Mouse (Mus musculus): ENCODE data around the gene Dguok.
A peak's percentile ranks its signal among the peaks of the same experiment; 100 is the strongest.

Gene Dguok

DNA sequence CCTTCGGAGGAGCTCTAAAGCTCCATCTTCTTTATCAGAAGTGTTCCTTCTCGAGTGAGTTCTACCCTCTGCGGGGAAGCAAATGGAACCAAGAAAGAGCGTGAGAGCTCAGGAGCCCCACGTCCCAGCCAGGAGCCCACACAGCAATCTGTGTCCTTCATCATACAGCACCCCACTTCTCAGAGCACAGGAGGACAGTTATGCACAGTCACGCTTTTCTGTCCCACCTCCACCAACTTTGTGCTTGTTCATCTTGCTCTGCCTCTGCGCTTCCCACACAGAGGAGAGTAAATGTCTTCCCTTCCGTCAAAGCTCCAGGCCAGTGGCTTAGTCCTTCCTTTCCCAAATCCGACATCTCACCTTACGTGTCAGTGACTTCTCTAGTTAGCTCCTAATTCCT lies 7.7 kb downstream of the Dguok start:
- no peak for DNase-seq (ENCODE audit: low spot score in 2 of 2)

DNA sequence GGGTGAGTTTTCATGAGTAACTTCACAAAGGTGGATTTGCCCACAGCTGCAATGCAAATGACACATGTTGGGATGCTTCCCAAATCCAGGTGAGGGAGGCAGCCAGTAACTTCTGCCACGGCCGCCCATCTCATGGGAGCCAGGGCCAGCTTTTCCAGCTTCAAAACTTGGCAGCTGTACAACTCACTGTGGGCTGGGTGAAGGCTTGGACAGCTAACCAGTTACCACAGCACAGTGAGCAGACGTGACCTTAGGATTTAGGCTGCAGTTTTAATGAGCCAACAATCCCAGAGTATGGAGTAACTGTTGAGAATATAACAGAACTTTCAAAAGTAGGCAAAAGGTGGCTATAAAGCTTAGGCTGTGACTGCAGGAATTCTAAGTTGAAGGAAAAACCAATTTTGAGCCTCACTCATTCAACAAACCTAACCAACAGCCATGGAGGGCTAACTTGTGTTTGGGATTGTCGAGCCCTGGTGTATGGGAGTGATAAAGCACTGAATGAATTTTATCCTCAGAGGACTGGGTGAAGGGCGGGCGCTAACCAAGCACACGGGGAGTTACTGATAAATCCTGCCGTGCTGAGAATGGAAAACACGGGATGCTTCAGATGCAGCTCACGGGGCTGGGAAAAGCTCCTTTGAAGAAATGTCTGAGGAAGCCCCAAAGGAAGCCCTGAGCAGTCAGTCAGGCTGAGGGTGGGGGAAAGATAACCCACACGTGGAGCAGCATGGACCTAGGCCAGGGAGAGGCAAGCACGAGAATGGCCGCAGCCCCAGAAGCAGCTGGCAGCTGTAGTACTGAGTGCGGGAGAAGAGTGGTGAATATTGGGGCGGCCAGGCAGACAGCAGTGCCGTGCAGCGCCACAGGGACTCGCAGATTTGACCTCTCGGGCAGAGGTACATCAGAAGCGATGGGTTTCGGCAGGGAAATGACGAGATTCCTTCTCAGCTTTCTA lies 9.7 kb downstream of the Dguok start:
- no peak for DNase-seq (ENCODE audit: low spot score in 2 of 2)

GRCm38 (mm10) chr6:83496009-83496752 lies 10.6 kb downstream of the Dguok start:
- DNase-seq (ENCODE audit: low spot score in 2 of 2), result no peak

DNA sequence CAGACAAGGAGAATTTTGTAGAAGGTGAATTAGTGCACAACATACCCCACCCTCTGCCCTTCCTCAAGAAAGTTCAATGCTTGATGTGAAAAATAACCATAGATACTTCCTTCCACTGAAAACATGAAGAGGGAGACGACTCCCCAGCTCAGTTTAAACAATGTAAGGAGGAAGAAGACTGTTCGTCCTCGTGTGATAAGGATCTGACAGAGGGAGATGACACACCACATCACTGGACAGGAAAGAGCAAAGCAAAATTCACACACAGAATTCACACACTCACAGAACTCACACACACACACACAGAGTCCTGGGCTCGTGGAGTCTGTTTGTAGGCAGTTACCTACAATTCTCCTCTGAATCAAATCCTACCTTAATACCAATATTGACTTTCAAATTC lies 16.1 kb downstream of the Dguok start:
- no peak for DNase-seq (ENCODE audit: low spot score in 2 of 2)

DNA sequence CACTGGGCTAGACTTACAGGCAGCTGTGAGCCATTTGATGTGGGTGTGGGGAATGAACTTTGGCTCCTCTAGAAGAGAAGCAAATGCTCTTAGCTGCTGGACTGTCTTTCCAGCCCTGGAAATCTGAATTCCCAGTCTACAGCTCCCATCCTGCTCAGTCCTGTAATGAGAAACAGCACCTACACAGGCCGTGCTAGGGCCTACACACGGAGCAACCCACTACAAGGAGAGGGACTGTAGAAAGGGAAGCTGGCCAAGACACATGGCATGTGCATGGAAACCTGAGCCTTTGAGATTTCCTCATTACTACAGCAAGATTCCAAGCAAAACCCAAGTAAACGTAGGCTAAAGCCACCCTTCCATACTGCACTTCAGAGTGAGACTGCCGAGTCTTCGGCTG lies 18.6 kb downstream of the Dguok start:
- no peak for DNase-seq (ENCODE audit: low spot score in 2 of 2)

DNA sequence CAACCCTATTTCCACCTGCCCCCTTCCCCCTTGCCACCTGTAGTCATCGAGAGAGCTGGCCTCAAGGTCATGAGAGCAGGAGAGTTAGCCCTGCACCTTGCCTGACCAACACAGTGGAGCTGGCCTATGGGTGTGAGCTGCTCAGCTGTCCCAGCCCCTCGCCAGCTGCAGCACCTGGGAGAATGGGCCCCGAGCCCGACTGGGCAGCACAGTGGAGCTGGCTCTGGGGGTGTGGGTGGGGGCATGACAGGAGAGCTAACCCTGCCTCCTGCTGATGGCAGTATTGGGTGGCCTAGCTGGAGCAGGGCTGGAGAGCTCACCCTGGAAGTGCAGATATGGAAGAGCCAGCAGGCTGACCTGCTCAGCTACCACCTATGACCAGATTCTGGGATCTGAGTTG lies 19.5 kb downstream of the Dguok start:
- no peak for DNase-seq (ENCODE audit: low spot score in 2 of 2)

GRCm38 (mm10) chr6:83485854-83486253 lies 20.9 kb downstream of the Dguok start:
- no peak for DNase-seq (ENCODE audit: low spot score in 2 of 2)

GRCm38 (mm10) chr6:83483776-83484175 lies 23.0 kb downstream of the Dguok start:
- no peak for DNase-seq (ENCODE audit: low spot score in 2 of 2)

- no peak for DNase-seq (ENCODE audit: low spot score in 2 of 2)
These were observed 24.2 kb downstream of the Dguok start for GRCm38 (mm10) chr6:83482418-83483085.

DNA sequence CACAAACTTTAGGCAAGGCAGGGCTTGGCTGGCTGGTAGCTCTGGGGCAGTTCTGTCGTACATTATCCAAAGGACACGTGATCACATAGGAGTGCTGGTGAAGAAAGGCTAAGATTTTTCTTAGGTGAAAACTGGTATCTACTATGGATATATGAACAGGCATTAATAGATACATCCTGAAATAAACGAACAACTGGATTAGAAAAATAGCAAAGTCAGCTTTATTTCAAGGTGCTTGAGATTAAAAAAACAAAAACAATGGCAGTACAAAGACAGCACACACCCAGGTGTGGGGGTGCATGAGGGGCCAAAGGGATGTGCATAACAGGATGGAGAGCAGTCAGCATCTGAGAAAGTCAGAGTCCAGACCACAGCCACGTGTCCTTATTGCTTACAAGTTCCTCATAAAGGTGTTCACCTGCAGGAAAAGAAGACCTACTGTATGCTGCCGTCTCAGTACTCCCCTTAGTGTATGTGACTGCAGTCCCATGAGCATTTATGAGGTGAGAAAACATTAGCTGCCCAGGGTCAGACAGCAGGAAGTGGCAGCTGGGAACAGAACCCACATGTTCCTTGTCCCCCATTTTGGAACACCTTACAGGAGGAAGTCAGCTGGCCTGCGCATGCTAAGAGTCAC lies 26.6 kb downstream of the Dguok start:
- no peak for DNase-seq (ENCODE audit: low spot score in 2 of 2)

- DNase-seq (ENCODE audit: low spot score in 2 of 2), result no peak
These were observed 27.6 kb downstream of the Dguok start for GRCm38 (mm10) chr6:83479193-83479592.

DNA sequence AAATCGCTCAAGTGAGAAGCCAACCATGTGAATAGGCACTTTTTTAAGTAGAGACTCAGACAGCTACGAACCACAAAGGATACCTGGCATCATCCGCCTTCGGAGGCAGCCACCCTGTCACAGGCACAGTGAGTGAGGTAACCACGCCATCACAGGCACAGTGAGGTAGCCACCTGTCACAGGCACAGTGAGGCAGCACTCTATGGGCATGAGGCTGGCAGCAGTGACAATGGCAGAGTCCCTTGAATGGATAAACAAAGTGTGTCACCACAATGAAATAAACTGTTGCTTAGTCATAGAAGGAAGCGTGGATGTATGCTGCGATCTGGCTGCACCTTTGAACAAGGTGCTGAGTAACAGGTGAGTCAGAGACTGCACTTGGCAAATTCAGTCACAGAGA lies 28.1 kb downstream of the Dguok start:
- no peak for DNase-seq (ENCODE audit: low spot score in 2 of 2)

DNA sequence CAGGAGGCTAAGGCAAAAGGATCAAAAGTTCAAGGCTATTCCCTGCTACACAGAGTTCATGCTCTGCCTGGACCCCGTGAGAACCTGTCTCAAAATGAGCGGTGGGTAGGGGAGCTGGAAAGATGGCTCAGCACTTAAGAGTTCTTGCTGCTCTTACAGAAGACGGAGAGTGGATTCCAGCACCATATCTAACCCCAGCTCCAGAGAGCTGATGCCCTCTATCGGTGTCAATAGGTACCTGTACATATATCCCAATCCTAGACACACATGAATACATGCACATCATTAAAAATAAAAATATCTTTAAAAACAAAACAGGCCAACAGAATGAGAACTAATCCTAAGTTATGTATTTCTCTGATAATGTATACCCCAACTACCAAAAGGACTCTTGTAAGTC lies 28.6 kb downstream of the Dguok start:
- no peak for DNase-seq (ENCODE audit: low spot score in 2 of 2)

DNA sequence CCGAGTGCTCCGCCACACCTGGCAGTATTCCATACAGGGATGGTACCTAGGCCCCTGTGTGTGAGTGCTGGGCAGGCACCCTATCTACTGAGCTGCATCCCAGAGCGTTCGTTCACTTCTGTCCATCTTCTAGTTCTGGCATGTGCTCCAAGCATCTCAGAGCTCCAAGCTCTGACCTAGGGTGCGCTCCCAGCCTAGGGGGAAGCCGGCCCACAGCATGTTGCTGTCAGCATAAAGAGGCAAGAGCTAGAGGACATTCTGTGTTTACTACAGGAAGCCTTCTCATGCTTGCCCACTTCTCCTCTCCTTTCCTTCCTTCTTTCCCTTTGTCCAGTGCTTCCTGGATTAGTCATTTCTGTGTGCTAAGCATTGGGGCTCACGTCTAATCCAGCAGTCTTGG lies 31.3 kb downstream of the Dguok start:
- no peak for DNase-seq (ENCODE audit: low spot score in 2 of 2)

DNA sequence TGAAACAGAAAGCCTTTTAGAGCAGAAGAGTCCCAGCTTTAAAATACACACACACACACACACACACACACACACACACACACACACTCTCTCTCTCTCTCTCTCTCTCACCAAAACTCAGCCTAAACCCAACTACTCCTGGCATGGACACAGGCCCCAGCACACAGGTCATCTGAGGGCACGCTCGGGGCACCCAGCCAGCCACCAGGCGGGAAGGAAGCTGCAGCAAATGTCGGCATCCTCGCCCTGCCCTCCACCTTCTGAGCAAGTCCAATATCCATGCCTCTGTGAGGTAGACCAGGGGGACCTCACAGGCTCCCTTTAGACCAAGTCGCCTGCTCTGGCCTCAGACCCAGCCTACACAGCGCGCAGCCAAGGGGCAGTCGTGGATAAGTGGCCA lies 33.5 kb downstream of the Dguok start:
- DNase-seq (ENCODE audit: low spot score in 2 of 2), result no peak

GRCm38 (mm10) chr6:83471739-83472138 lies 35.0 kb downstream of the Dguok start:
- no peak for DNase-seq (ENCODE audit: low spot score in 2 of 2)

DNA sequence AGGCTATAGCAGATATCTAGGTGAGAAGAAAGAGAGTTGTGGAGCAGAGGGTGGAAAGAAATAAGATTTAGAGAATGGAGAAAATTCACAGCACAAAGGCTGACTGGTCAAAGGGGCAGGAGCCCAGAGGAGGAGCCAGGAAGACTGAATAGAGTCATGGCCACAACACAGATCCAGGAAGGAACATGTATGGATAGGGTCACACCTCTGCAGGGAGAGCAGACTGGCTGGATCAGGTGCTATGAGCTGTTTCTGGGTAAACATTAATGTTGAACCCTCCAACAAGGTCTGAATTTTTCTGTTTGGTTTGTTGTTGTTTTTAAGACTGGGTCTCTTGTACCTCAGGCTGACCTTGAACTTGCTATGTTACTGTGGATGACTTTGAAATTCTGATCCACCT lies 42.8 kb downstream of the Dguok start:
- DNase-seq (ENCODE audit: low spot score in 2 of 2), result no peak

- no peak for DNase-seq (ENCODE audit: low spot score in 2 of 2)
These were observed 47.6 kb downstream of the Dguok start, which contains the start of gene Tet3 for GRCm38 (mm10) chr6:83459034-83459644. Tet3 (minus strand) TSS chr6:83459084.

DNA sequence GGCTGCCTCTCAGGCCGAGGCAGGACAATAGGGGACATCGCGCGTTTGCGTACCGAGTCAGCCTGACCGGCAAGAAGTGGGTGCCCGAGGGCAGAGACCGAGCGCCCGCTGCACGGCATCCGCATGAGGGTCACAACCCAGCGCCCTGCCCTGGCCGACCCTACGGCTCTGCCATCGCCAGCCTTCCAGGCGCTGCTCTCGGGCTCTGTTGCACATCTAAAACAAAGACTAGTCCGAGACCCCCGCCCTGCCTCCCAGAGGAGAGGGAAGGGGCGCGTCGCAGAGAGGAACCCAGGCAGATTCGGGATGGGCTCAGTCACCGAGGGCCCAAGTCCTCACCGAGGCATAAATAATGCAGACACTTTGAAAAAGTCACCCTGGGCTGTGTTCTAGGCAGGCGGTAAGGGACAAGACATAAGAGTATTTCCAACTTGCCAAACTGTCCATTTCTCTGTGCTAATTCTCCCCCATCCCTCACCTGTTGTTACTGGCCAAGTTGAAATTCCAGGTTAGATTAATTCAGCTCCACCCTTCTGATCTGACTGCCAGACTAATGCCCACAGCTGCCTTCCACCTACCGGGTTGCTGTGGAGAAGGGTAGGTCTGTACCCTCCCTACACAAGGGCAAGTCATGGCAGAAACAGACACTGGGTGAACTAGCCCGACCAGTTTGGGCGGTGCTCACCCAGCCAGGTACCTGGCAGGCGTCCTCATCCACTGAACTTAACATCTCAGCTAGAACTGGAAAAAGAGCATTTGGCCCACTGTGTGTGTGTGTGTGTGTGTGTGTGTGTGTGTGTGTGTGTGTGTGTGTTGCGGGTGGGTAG lies 49.6 kb downstream of the Dguok start:
- DNase-seq (ENCODE audit: low spot score in 2 of 2), result no peak

GRCm38 (mm10) chr6:83456131-83456983 lies 50.4 kb downstream of the Dguok start:
- peak in 1 of 2 experiments; percentile 25 for DNase-seq (ENCODE audit: low spot score in 2 of 2)

All from frontal cortex, postnatal 14 days (tissue).